ENCODE assay signal across 22 mouse cellular contexts in genomic region chr19:28327536-28327935, GRCm38 (mm10).
A peak's percentile ranks its signal among the peaks of the same experiment; 100 is the strongest.
DNase-seq lines count a peak whose midpoint lies in the region; ATAC-seq and TF ChIP-seq lines count a peak whose summit lies in the region.
"Had no signal": no experiment of that assay in that cellular context is flagged by ENCODE, and none has a peak within 500 bp of the region (broad histone marks: within the 10 kb centered on the region; RNA-seq: fewer than 3 reads in every experiment).

No protein-coding gene starts in this region.

- H3K4me1 ChIP-seq in heart, embryonic 13.5 days: peaks cover 33% of the 10 kb centered on the region
- peaks cover 4% of the 10 kb centered on the region for H3K4me1 ChIP-seq in heart, embryonic 15.5 days (replicated peaks)
- 0 out of 2 replicates have a peak, but pooled peaks cover under 1% of the 10 kb centered on the region for H3K4me1 ChIP-seq in midbrain, embryonic 11.5 days (ENCODE audit: control insufficient read depth, insufficient read depth, low read length)
- H3K4me1 ChIP-seq in midbrain, postnatal 0 days (ENCODE audit: insufficient read depth, low read length): no peaks in the 10 kb centered on the region

- intact Hi-C loops in heart, postnatal 36 days (cut with DNase I): no loop called here

- peak overlapping the region; percentile 52; the same call in 1 of the 2 replicates for H3K27ac ChIP-seq in heart, embryonic 13.5 days (replicated peaks)
- H3K27ac ChIP-seq in heart, embryonic 15.5 days: peak overlapping the region; percentile 62
- no peak overlapping the region for H3K27ac ChIP-seq in midbrain, embryonic 11.5 days (ENCODE audit: low read depth, low read length)
- H3K27ac ChIP-seq in midbrain, postnatal 0 days (ENCODE audit: low read depth, low read length): no peak overlapping the region

- DNase-seq in heart, adult 11 months: peak; percentile 51
- DNase-seq in heart, adult 8-10 months (ENCODE audit: low spot score): no peak
- DNase-seq in heart, adult 9 months (ENCODE audit: low spot score in 2 of 2): no peak
- DNase-seq in heart, postnatal 36 days: no peak
- peak; percentile 60 for DNase-seq in midbrain, embryonic 11.5 days (ENCODE audit: low spot score, missing footprints)
- DNase-seq in midbrain, postnatal 0 days (ENCODE audit: low spot score): no peak
- DNase-seq: adrenal gland, adult 2 months; adrenal gland, adult 8-10 months; adrenal gland, postnatal 10 days; adrenal gland, postnatal 14 days; adrenal gland, postnatal 25 days; adrenal gland, postnatal 36 days; B cell, adult 2 months; cerebellum, adult 11 months; cerebellum, adult 11-12 months had no signal

- TF ChIP-seq CTCF in midbrain, postnatal 0 days (IDR thresholded peaks at IDR 0.05): no peak

- 84% methylated on average over 5 of the region's 5 CpGs for WGBS in heart, embryonic 13.5 days
- 82% methylated on average over 5 of the region's 5 CpGs for WGBS in heart, embryonic 15.5 days
- 93% methylated on average over 5 of the region's 5 CpGs for WGBS in midbrain, embryonic 11.5 days
- WGBS in midbrain, postnatal 0 days: 94% methylated on average over 5 of the region's 5 CpGs

- no peaks in the 10 kb centered on the region for H3K36me3 ChIP-seq in heart, embryonic 13.5 days
- no peaks in the 10 kb centered on the region for H3K36me3 ChIP-seq in heart, embryonic 15.5 days
- no peaks in the 10 kb centered on the region for H3K36me3 ChIP-seq in midbrain, embryonic 11.5 days (ENCODE audit: control insufficient read depth, insufficient read depth, low read length)
- no peaks in the 10 kb centered on the region; the same call in 1 of the 2 replicates for H3K36me3 ChIP-seq in midbrain, postnatal 0 days (ENCODE audit: insufficient read depth, low read length)
- H3K36me3 ChIP-seq: G1E had no signal

- H3K4me2 ChIP-seq in heart, embryonic 13.5 days: no peak overlapping the region
- H3K4me2 ChIP-seq in heart, embryonic 15.5 days: no peak overlapping the region
- H3K4me2 ChIP-seq in midbrain, embryonic 11.5 days: no peak overlapping the region
- no peak overlapping the region for H3K4me2 ChIP-seq in midbrain, postnatal 0 days (ENCODE audit: low read depth, low read length, poor library complexity, severe bottlenecking)

- ATAC-seq in heart, embryonic 13.5 days (ENCODE audit: extremely low read depth, insufficient number of reproducible peaks, low FRiP score, low TSS enrichment): no peak
- ATAC-seq in heart, embryonic 15.5 days (replicated peaks; ENCODE audit: insufficient number of reproducible peaks, insufficient read depth, low FRiP score, low read depth): no peak
- ATAC-seq in midbrain, embryonic 11.5 days (ENCODE audit: low FRiP score): no peak
- ATAC-seq in midbrain, postnatal 0 days (ENCODE audit: low FRiP score): no peak
- ATAC-seq: activated CD4-positive, CD25-positive, alpha-beta regulatory T cell, adult 4 months; CD4-positive, CD25-positive, alpha-beta regulatory T cell, adult 4 months; Patski had no signal

- no peaks in the 10 kb centered on the region for H3K27me3 ChIP-seq in heart, embryonic 13.5 days (replicated peaks)
- no peaks in the 10 kb centered on the region for H3K27me3 ChIP-seq in heart, embryonic 15.5 days
- H3K27me3 ChIP-seq in midbrain, embryonic 11.5 days (ENCODE audit: control insufficient read depth, insufficient read depth, low read length): peaks cover 12% of the 10 kb centered on the region; the same call in 1 of the 2 replicates
- no peaks in the 10 kb centered on the region for H3K27me3 ChIP-seq in midbrain, postnatal 0 days (ENCODE audit: insufficient read depth, low read length)
- H3K27me3 ChIP-seq: CH12.LX, Patski had no signal

- no peak overlapping the region for H3K9ac ChIP-seq in heart, embryonic 13.5 days
- H3K9ac ChIP-seq in heart, embryonic 15.5 days: no peak overlapping the region
- no peak overlapping the region for H3K9ac ChIP-seq in midbrain, embryonic 11.5 days (ENCODE audit: low read length)
- H3K9ac ChIP-seq in midbrain, postnatal 0 days (replicated peaks; ENCODE audit: low read length, poor library complexity, severe bottlenecking): no peak overlapping the region

- no peaks in the 10 kb centered on the region for H3K9me3 ChIP-seq in heart, embryonic 13.5 days
- H3K9me3 ChIP-seq in heart, embryonic 15.5 days (replicated peaks): no peaks in the 10 kb centered on the region
- no peaks in the 10 kb centered on the region for H3K9me3 ChIP-seq in midbrain, embryonic 11.5 days (ENCODE audit: control insufficient read depth, low read length)
- H3K9me3 ChIP-seq in midbrain, postnatal 0 days (ENCODE audit: low read length): no peaks in the 10 kb centered on the region
- H3K9me3 ChIP-seq: G1E had no signal

- no peak overlapping the region for H3K4me3 ChIP-seq in heart, embryonic 13.5 days
- H3K4me3 ChIP-seq in heart, embryonic 15.5 days: no peak overlapping the region
- no peak overlapping the region for H3K4me3 ChIP-seq in midbrain, embryonic 11.5 days (ENCODE audit: low read depth, low read length)
- H3K4me3 ChIP-seq in midbrain, postnatal 0 days (ENCODE audit: low read depth, low read length): no peak overlapping the region

Comparison
In these comparisons a context has a peak if more than half of its experiments do, and no peak if none do; other contexts are left out.
1. DNase-seq: peak in heart, adult 11 months (single experiment) and midbrain, embryonic 11.5 days (single experiment); none in heart, adult 8-10 months (single experiment), heart, adult 9 months (0 of 2), heart, postnatal 36 days (0 of 2) and midbrain, postnatal 0 days (single experiment).
2. H3K27ac ChIP-seq: peak in heart, embryonic 13.5 days (single experiment) and heart, embryonic 15.5 days (single experiment); none in midbrain, embryonic 11.5 days (single experiment) and midbrain, postnatal 0 days (single experiment).